Mouse (Mus musculus) myocyte (in vitro differentiated cells): ENCODE measurements around the gene Npepps.

Source experiments
- MAX ChIP-seq: IDR thresholded peaks from one replicate; pipeline ENCODE4 v1.6.1; 2011; ENCODE audit warnings: low read depth, mild to moderate bottlenecking, control low read depth
- POLR2A ChIP-seq: IDR thresholded peaks from one replicate; pipeline ENCODE4 v1.6.1; 2011; ENCODE audit warnings: low read depth, mild to moderate bottlenecking, control low read depth, moderate library complexity; ENCODE audit not compliant: insufficient read length
- POLR2AphosphoS2 ChIP-seq: IDR thresholded peaks from one replicate; pipeline ENCODE4 v1.6.1; 2011; ENCODE audit warnings: low read depth, control low read depth; ENCODE audit not compliant: insufficient read length
- REST ChIP-seq: IDR thresholded peaks from one replicate; pipeline ENCODE4 v1.6.1; 2011; ENCODE audit warnings: mild to moderate bottlenecking, control low read depth, moderate library complexity; ENCODE audit not compliant: insufficient read depth, insufficient read length
- TCF3 ChIP-seq: IDR thresholded peaks from one replicate; pipeline ENCODE4 v1.6.1; 2011; ENCODE audit warnings: low read depth, control low read depth; ENCODE audit not compliant: insufficient read length

DNA sequence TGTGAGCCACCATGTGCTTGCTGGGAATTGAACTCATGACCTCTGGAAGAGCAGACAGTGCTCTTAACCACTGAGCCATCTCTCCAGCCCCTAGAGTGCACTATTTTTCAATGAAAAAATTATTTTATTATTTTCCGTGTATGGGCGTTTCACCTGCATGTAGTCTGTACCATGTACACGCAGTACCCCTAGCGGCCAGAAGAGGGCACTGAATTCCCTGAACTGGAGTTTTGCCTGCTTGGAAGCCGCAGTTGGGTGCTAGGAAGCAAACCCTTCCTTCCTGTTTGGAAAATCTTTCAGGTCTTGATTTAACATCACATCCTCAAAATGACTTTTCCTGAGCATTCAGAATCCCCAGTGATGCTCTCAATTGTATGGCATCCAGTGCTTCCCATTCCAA lies 81.8 kb downstream of the Npepps start:
- TF ChIP-seq POLR2A, result no peak
- TF ChIP-seq MAX, result no peak
- TF ChIP-seq POLR2AphosphoS2, result no peak
- no peak for TF ChIP-seq REST
- TF ChIP-seq TCF3, result no peak
